Mouse (Mus musculus) kidney, adult 2 months (tissue): ENCODE measurements around the gene Sept4.

Experiments used
- CTCF ChIP-seq: fragments of 200-500 bp; conservative IDR thresholded peaks from 2 replicates; pipeline ENCODE4 v1.5.1; 2011; ENCODE audit warnings: low read depth, mild to moderate bottlenecking, control low read depth, low read length, moderate library complexity, mixed read lengths; ENCODE audit not compliant: insufficient read depth, insufficient read length
- POLR2A ChIP-seq: fragments of 200-500 bp; IDR thresholded peaks from one replicate; pipeline ENCODE4 v1.6.1; 2011; ENCODE audit warnings: low read depth, low read length, control low read depth

DNA sequence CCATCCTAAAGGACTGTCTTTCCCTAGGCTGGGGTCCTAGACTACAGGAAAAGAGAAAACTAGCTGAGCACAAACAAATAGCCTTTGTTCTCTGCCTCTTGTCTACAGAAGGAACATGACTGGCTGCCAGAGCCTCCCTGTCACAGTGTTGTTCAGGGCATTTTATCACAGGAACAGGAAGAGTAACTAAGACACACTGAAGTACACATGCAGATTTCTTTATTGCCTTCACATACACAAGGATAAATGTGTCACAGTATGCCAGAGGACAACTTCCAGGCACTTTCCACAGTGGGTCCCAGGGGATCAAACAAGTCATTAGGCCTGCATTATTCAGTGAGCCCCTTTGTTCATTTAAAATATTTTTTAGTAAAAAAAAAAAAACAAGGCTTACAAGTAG lies 43.9 kb upstream of the Sept4 start:
- TF ChIP-seq CTCF (no peak), POLR2A (no peak)
